Mouse (Mus musculus) ES-Bruce4 (cell line): Measurements from ENCODE around the gene Gm49027.

Source experiments
- CTCF ChIP-seq: IDR thresholded peaks from one replicate; pipeline ENCODE4 v1.8.1; 2011; ENCODE audit warnings: low read depth, low read length
- EP300 ChIP-seq: IDR thresholded peaks from 2 replicates; pipeline ENCODE4 v1.6.1; 2011; ENCODE audit warnings: low read depth, low read length; ENCODE audit not compliant: insufficient read depth

- TF ChIP-seq CTCF = no peak
- TF ChIP-seq EP300 = no peak
Measured at GRCm38 (mm10) chr5:123512102-123512501, 13.2 kb downstream of the Gm49027 start.
